Mouse (Mus musculus) stomach, embryonic 15.5 days (tissue): ENCODE measurements at regions not wholly inside any gene's neighbourhood (a gene's known extent, or its start where the extent isn't known, plus 50 kb on each side); places are given as distances from the start of the nearest gene placed in this dataset.

Experiments used
- ATAC-seq: fragments of 200-750 bp; cut with Nextera tagmentation; 2 replicates; pipeline ENCODE4 v1.8.0; 2017; ENCODE audit warnings: low read depth, moderate number of reproducible peaks, moderate TSS enrichment; ENCODE audit not compliant: insufficient read depth, low FRiP score
- H3K27ac ChIP-seq: fragments of 300-500 bp; sonication (generic); 2 replicates; pipeline ENCODE4 v1.5.1; 2015; ENCODE audit warnings: mild to moderate bottlenecking, inconsistent platforms
- H3K27me3 ChIP-seq: fragments of 300-500 bp; sonication (generic); replicated peaks from 2 replicates; pipeline ENCODE4 v1.6.1; 2015; ENCODE audit warnings: inconsistent platforms
- H3K36me3 ChIP-seq: fragments of 300-500 bp; sonication (generic); 2 replicates; pipeline ENCODE4 v1.6.1; 2015; ENCODE audit warnings: inconsistent platforms
- H3K4me1 ChIP-seq: fragments of 300-500 bp; sonication (generic); 2 replicates; pipeline ENCODE4 v1.6.1; 2015; ENCODE audit warnings: inconsistent platforms
- H3K4me2 ChIP-seq: fragments of 300-500 bp; sonication (generic); 2 replicates; pipeline ENCODE4 v1.6.1; 2015; ENCODE audit warnings: mild to moderate bottlenecking, inconsistent platforms
- H3K4me3 ChIP-seq: fragments of 300-500 bp; sonication (generic); replicated peaks from 2 replicates; pipeline ENCODE4 v1.5.1; 2015; ENCODE audit warnings: inconsistent platforms
- H3K9ac ChIP-seq: fragments of 300-500 bp; sonication (generic); 2 replicates; pipeline ENCODE4 v1.6.1; 2015; ENCODE audit warnings: inconsistent platforms
- H3K9me3 ChIP-seq: fragments of 300-500 bp; sonication (generic); 2 replicates; pipeline ENCODE4 v1.6.1; 2016; ENCODE audit warnings: inconsistent platforms
- WGBS: fragments of 180-500 bp; shearing (Covaris S2); methylation state at CpG from one replicate; pipeline ENCODE4 v1.1.7; 2015; 5-methylcytosine and 5-hydroxymethylcytosine counted together

GRCm38 (mm10) chr15:7591486-7591885, 193.3 kb upstream of the Egflam start:
- Histone ChIP-seq H3K4me3 (no peak overlapping the region), H3K9me3 (no peaks in the 10 kb centered on the region), H3K27me3 (no peaks in the 10 kb centered on the region), H3K36me3 (no peaks in the 10 kb centered on the region), H3K9ac (no peak overlapping the region), H3K4me1 (no peaks in the 10 kb centered on the region), H3K27ac (no peak overlapping the region), H3K4me2 (no peak overlapping the region)
- ATAC-seq = no peak

- H3K4me2 ChIP-seq = no peak overlapping the region
- no peak overlapping the region for H3K27ac ChIP-seq
- H3K9me3 ChIP-seq = no peaks in the 10 kb centered on the region
- no peak overlapping the region for H3K9ac ChIP-seq
- no peaks in the 10 kb centered on the region for H3K36me3 ChIP-seq
- no peaks in the 10 kb centered on the region for H3K27me3 ChIP-seq
- no peak for ATAC-seq
- 80% methylated on average over 4 of the region's 4 CpGs for WGBS
- H3K4me1 ChIP-seq = no peaks in the 10 kb centered on the region
- H3K4me3 ChIP-seq = no peak overlapping the region
Observed at GRCm38 (mm10) chr15:7597335-7597734, 199.1 kb upstream of the Egflam start.

- H3K9me3 ChIP-seq = no peaks in the 10 kb centered on the region
- H3K4me3 ChIP-seq = no peak overlapping the region
- ATAC-seq = no peak
- no peak overlapping the region for H3K9ac ChIP-seq
- no peak overlapping the region for H3K4me2 ChIP-seq
- no peak overlapping the region for H3K27ac ChIP-seq
- no peaks in the 10 kb centered on the region for H3K36me3 ChIP-seq
- no peaks in the 10 kb centered on the region for H3K4me1 ChIP-seq
- H3K27me3 ChIP-seq = no peaks in the 10 kb centered on the region
Observed at GRCm38 (mm10) chr15:7597805-7598204, 199.6 kb upstream of the Egflam start.

- no peak overlapping the region for H3K4me2 ChIP-seq
- H3K36me3 ChIP-seq = no peaks in the 10 kb centered on the region
- no peak overlapping the region for H3K4me3 ChIP-seq
- H3K27me3 ChIP-seq = no peaks in the 10 kb centered on the region
- no peak for ATAC-seq
- H3K9ac ChIP-seq = no peak overlapping the region
- H3K9me3 ChIP-seq = no peaks in the 10 kb centered on the region; the same call in 1 of the 2 replicates
- WGBS = 84% methylated on average over 2 of the region's 2 CpGs
- no peaks in the 10 kb centered on the region for H3K4me1 ChIP-seq
- H3K27ac ChIP-seq = no peak overlapping the region
Observed at GRCm38 (mm10) chr15:7601540-7601939, 203.3 kb upstream of the Egflam start.

- H3K4me2 ChIP-seq = no peak overlapping the region
- no peak overlapping the region for H3K4me3 ChIP-seq
- WGBS = 79% methylated on average over 3 of the region's 3 CpGs
- no peaks in the 10 kb centered on the region for H3K27me3 ChIP-seq
- ATAC-seq = no peak
- no peak overlapping the region for H3K27ac ChIP-seq
- no peak overlapping the region for H3K9ac ChIP-seq
- no peaks in the 10 kb centered on the region for H3K36me3 ChIP-seq
- H3K4me1 ChIP-seq = no peaks in the 10 kb centered on the region
- no peaks in the 10 kb centered on the region; the same call in 1 of the 2 replicates for H3K9me3 ChIP-seq
Observed at GRCm38 (mm10) chr15:7604847-7605246, 205.8 kb upstream of the Gdnf start.

- no peaks in the 10 kb centered on the region for H3K9me3 ChIP-seq
- no peaks in the 10 kb centered on the region for H3K27me3 ChIP-seq
- WGBS = 48% methylated on average over 2 of the region's 2 CpGs
- H3K4me3 ChIP-seq = no peak overlapping the region
- no peak overlapping the region for H3K27ac ChIP-seq
- H3K36me3 ChIP-seq = no peaks in the 10 kb centered on the region
- ATAC-seq = no peak
- no peaks in the 10 kb centered on the region for H3K4me1 ChIP-seq
- H3K9ac ChIP-seq = no peak overlapping the region
- H3K4me2 ChIP-seq = no peak overlapping the region
Observed at GRCm38 (mm10) chr15:7617954-7618353, 192.7 kb upstream of the Gdnf start.

GRCm38 (mm10) chr15:7623026-7623425, 187.6 kb upstream of the Gdnf start:
- H3K4me3 ChIP-seq = no peak overlapping the region
- no peaks in the 10 kb centered on the region for H3K9me3 ChIP-seq
- H3K27me3 ChIP-seq = no peaks in the 10 kb centered on the region
- no peak for ATAC-seq
- no peaks in the 10 kb centered on the region for H3K4me1 ChIP-seq
- no peak overlapping the region for H3K9ac ChIP-seq
- H3K27ac ChIP-seq = no peak overlapping the region
- H3K4me2 ChIP-seq = no peak overlapping the region
- no peaks in the 10 kb centered on the region for H3K36me3 ChIP-seq
- WGBS = 55% methylated on average over 2 of the region's 2 CpGs

- Histone ChIP-seq H3K27ac (no peak overlapping the region), H3K4me2 (no peak overlapping the region), H3K9me3 (no peaks in the 10 kb centered on the region), H3K9ac (no peak overlapping the region), H3K36me3 (no peaks in the 10 kb centered on the region), H3K27me3 (no peaks in the 10 kb centered on the region), H3K4me1 (no peaks in the 10 kb centered on the region), H3K4me3 (no peak overlapping the region)
- ATAC-seq = no peak
- WGBS = 41% methylated on average over 6 of the region's 6 CpGs
Observed at GRCm38 (mm10) chr15:7624689-7625472, 185.8 kb upstream of the Gdnf start.

- H3K9me3 ChIP-seq = no peaks in the 10 kb centered on the region
- WGBS = 55% methylated on average over 4 of the region's 4 CpGs
- no peaks in the 10 kb centered on the region for H3K4me1 ChIP-seq
- ATAC-seq = no peak
- H3K27me3 ChIP-seq = no peaks in the 10 kb centered on the region
- no peak overlapping the region for H3K4me3 ChIP-seq
- no peak overlapping the region; the same call in 1 of the 2 replicates for H3K27ac ChIP-seq
- H3K4me2 ChIP-seq = no peak overlapping the region
- no peaks in the 10 kb centered on the region for H3K36me3 ChIP-seq
- no peak overlapping the region for H3K9ac ChIP-seq
Observed at GRCm38 (mm10) chr15:7629826-7630225, 180.8 kb upstream of the Gdnf start.

GRCm38 (mm10) chr15:7635234-7635633, 175.4 kb upstream of the Gdnf start:
- peak; percentile 63; the same call in 1 of the 2 replicates for ATAC-seq
- Histone ChIP-seq H3K27me3 (no peaks in the 10 kb centered on the region), H3K9ac (no peak overlapping the region), H3K4me1 (0 out of 2 replicates have a peak, but pooled peaks cover 2% of the 10 kb centered on the region), H3K4me2 (no peak overlapping the region), H3K36me3 (no peaks in the 10 kb centered on the region), H3K4me3 (no peak overlapping the region), H3K9me3 (no peaks in the 10 kb centered on the region), H3K27ac (0 out of 2 replicates have a peak overlapping the region, but pooled peaks have one; percentile 6)
- 23% methylated on average over 8 of the region's 8 CpGs for WGBS

- H3K36me3 ChIP-seq = no peaks in the 10 kb centered on the region
- no peak overlapping the region for H3K4me2 ChIP-seq
- WGBS = 56% methylated on average over 6 of the region's 6 CpGs
- H3K9me3 ChIP-seq = no peaks in the 10 kb centered on the region
- ATAC-seq = no peak
- peak overlapping the region; percentile 21; the same call in 1 of the 2 replicates for H3K27ac ChIP-seq
- no peak overlapping the region for H3K4me3 ChIP-seq
- H3K4me1 ChIP-seq = 0 out of 2 replicates have a peak, but pooled peaks cover 2% of the 10 kb centered on the region
- H3K27me3 ChIP-seq = no peaks in the 10 kb centered on the region
- H3K9ac ChIP-seq = no peak overlapping the region
Observed at GRCm38 (mm10) chr15:7639444-7639843, 171.2 kb upstream of the Gdnf start.

- Histone ChIP-seq H3K27ac (no peak overlapping the region), H3K9me3 (no peaks in the 10 kb centered on the region), H3K4me3 (no peak overlapping the region), H3K9ac (no peak overlapping the region), H3K27me3 (no peaks in the 10 kb centered on the region), H3K4me2 (no peak overlapping the region), H3K4me1 (no peaks in the 10 kb centered on the region), H3K36me3 (no peaks in the 10 kb centered on the region)
- no peak for ATAC-seq
- WGBS = 54% methylated on average over 2 of the region's 2 CpGs
Observed at GRCm38 (mm10) chr15:7642075-7642474, 168.6 kb upstream of the Gdnf start.

GRCm38 (mm10) chr15:7650705-7651104, 159.9 kb upstream of the Gdnf start:
- 60% methylated on average over 3 of the region's 3 CpGs for WGBS
- Histone ChIP-seq H3K4me1 (no peaks in the 10 kb centered on the region), H3K36me3 (no peaks in the 10 kb centered on the region)

More at GRCm38 (mm10) chr15:7650705-7651104, 159.9 kb upstream of the Gdnf start:
- no peak overlapping the region for H3K4me2 ChIP-seq
- no peak overlapping the region for H3K9ac ChIP-seq
- H3K9me3 ChIP-seq = no peaks in the 10 kb centered on the region
- no peak for ATAC-seq
- no peak overlapping the region for H3K4me3 ChIP-seq
- no peak overlapping the region for H3K27ac ChIP-seq
- H3K27me3 ChIP-seq = no peaks in the 10 kb centered on the region
